Mouse (Mus musculus) frontal cortex, adult (tissue): ENCODE results near the gene Tmem51.
A peak's percentile ranks its signal among the peaks of the same experiment; 100 is the strongest.

Source experiments
- ATAC-seq: cut with Nextera tagmentation; 2 replicates; pipeline ENCODE4 v1.9.2; 2017; ENCODE audit warnings: mild to moderate bottlenecking, moderate library complexity, mixed read lengths; ENCODE audit not compliant: low TSS enrichment

Gene Tmem51

GRCm38 (mm10) chr4:142084131-142084899 is at the start of gene Tmem51:
Gene Tmem51 (minus strand): TSS chr4:142084304.
- peak; percentile 36; the same call in 1 of the 2 replicates for ATAC-seq

DNA sequence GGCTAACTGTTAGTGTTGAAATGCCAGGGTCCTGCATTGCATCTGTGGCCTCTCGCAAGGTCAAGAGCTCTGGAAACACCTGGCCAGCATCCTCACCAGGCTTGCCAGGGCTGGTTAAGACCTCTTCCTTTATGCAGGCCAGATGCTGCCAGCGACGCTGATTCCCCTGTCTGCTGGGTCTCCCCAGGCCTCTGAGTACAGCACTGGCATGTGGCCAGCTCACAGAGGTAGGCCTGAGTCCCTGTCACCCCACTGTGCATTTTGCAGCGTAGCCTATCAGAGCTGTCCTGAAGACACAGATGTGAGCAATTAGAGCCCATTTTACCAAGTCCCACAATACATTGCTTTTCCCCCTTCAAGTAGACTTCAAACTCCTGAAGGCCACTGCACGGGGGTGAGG is 46.1 kb upstream of the Tmem51 start:
- ATAC-seq: no peak

- ATAC-seq: no peak
Measured at GRCm38 (mm10) chr4:142127275-142127788, 43.2 kb upstream of the Tmem51 start.

DNA sequence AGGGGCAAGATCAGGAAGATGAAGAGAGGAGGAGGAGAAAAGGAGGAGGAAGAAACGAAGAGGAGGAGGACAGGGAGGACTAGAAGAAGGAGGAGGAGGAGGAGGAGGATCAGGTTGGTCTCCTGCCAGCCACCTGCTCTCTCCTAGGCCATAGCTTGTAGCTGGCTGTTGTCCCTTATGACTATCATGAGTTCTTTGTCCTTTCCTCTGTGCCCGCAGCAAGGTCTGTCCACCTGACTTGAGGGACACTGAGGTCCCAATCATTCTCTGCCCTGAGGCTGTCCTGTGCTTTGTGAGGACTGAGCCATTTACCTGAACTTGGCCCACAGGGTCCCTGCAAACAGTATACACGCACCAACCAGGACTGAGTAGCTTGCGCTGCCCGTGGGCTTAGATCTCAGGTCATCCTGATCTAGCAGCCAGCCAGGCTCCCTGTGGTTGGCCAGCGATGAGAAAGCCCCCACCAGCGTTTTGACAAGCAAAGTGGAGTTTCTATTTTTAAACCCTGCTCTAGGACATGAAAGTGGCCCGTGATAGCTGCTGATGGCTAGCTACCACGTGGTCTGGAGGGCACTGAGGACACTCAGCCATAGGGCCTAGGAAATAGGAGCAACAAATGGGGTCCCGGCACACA is 42.7 kb upstream of the Tmem51 start:
- ATAC-seq: no peak

DNA sequence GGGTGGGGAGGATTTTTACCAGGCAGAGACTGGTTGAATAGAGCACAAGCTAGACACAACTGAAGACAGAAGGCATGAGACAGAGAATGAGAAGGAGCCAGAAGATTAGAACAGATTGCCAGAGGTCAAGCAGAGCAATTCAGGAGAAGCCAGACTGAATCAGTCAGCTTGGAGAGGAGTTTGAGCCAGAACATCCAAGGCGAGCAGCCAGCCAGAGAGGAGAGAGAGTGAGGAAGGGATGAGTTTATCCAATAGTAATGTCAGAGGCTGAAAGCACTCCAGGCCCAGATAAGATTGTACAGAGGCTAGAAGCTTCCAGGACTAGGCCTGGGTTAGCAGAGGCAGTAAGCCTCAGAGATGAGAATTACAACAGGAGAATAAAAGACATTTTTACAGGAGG is 37.1 kb upstream of the Tmem51 start:
- ATAC-seq: no peak

- no peak for ATAC-seq
Measured at GRCm38 (mm10) chr4:142118522-142118921, 34.4 kb upstream of the Tmem51 start.

- ATAC-seq: no peak
Measured at GRCm38 (mm10) chr4:142117993-142118392, 33.9 kb upstream of the Tmem51 start.

DNA sequence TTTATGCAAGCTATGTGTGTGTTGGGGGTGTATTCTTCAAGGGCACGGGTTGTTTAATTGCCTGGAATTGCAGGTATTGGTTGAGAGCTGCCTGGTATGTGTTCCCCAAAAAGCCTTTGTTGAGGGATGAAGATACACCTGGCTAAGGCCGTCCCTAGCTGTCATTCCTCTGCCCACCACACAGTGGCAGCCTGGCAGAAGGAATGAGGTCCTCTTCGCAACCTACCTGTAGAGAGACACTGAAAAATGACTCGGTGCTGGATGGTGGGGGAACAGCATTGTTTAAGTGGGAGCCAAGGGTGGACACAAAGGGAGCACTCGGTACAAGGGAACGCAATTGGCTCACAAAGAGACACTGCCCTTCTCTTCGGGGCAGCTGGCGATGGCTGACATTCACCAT is 29.2 kb upstream of the Tmem51 start:
- ATAC-seq: peak; percentile 70; the same call in 1 of the 2 replicates

- ATAC-seq: no peak; the same call in 1 of the 2 replicates
Measured at GRCm38 (mm10) chr4:142103081-142103671, 19.1 kb upstream of the Tmem51 start.

GRCm38 (mm10) chr4:142098303-142098702 is 14.2 kb upstream of the Tmem51 start:
- peak; percentile 89 for ATAC-seq

DNA sequence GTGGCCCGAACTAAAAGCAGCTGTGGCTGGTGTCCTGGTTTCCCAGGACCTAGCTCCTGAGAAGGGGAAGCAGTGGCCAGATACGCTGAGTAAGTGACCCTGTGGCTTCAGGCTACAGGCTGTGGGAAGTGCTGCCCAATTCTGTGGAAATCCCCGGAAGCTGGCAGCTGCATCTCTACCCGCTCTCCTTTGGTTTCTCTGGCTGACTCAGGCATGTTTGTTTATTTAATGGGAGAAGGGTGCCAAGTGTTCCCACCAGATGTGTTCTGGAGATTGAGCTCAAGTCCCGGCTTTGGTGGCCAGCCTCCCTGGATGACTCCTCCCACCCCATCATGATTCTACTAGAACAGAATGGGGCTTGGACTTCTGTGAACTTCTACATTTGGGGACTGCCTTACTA is 13.8 kb upstream of the Tmem51 start:
- ATAC-seq: 0 out of 2 replicates have a peak, but pooled peaks have one; percentile 34

GRCm38 (mm10) chr4:142095513-142096241 is 11.6 kb upstream of the Tmem51 start:
- ATAC-seq: no peak

DNA sequence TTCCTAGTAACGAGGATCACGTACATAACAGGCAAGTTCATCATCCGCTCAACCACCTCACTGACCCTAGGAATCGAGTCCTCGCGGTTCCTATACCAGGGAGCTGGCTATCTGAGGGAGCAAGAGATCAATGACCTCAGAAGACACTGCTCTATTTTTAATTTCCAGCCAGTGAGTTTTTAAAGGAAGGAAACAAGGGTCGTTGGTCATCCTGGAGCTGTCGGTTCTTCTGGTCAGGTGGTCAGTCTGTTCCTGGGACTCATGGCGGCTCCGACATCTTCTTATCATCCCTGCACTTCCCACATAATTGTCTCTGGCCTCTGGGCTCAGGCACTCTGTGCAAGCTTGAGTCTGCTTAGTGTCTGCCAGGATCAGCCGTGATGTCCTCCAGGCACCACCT is 10.3 kb upstream of the Tmem51 start:
- no peak for ATAC-seq

DNA sequence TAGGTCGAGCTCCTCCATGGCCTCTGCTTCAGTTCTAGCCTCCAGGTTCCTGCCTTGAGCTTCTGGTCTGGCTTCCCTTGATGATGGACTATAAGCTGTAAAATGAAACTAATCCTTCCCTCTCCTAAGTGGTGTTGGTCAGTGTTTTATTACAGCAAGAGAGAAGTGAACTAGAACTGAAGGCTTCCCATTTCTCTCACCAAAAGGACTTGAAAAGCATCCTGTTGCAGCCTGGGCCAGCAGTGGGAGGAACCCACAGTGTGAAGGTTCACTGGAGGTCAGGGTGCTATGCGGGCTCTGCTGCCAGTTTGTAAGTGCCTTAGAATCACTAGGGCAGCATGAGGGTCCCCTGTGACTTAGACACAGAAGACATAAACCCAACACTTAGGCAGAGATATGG is 7.0 kb upstream of the Tmem51 start:
- ATAC-seq: no peak

DNA sequence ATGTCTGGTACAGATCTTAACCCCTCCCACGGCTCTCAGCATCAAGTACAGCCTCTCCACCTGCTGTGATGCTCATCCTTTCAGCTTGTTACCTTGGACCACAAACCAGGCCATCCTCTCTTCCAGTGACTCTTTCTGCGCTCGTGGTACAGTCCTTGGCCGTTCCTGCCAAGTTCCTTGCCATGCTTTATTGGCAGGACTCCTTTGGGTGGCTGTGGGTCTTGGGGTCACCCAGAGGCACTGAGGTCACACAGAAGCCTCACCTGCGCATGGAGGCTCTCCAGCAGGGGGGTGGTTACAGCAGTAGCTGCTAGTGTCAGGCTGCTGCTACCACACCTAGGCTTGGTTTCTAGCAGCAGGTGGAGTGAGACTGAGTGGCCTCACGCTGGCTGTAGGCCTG is 5.9 kb upstream of the Tmem51 start:
- no peak for ATAC-seq

GRCm38 (mm10) chr4:142088836-142089235 is 4.7 kb upstream of the Tmem51 start:
- no peak for ATAC-seq

- ATAC-seq: no peak
Measured at GRCm38 (mm10) chr4:142088409-142088808, 4.3 kb upstream of the Tmem51 start.

- ATAC-seq: no peak
Measured at GRCm38 (mm10) chr4:142084936-142085563, 946 bp upstream of the Tmem51 start.

DNA sequence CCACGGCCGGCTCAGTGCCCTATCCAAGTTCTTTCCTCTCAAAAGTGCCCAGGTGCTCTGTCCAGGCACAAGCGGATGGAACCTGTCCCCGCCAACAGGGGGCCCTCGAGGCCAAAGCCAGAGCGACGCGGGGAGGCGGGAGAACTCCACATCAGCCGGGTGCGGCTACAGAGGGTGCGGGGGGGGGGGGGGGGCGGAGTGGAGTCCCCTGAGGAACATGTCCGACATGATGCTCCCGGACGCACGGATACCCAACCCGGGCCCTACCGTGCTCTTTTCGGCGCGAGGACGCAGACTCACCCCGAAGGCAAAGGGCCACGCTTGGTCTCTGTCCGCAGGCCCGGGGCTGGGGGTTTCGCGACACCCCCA is 358 bp downstream of the Tmem51 start:
- peak; percentile 74 for ATAC-seq

DNA sequence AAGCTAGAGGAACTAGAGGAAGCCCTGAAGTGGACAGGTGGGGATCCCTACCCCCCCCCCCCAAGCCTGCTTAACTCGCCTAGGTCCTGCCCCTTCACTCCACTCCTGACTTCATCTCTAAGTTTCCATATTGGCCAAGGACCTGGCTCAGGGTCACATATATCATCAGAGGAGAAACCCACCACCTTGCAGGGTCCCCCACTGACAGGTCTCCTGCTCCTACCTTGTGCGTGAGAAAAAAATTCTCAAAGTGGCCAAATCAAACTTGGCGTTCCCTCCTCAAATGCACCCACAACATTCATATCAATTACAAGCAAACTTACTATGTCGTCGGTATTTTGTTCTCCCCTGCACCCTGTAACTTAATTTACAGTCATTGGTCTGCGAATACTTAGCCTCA is 911 bp downstream of the Tmem51 start:
- no peak for ATAC-seq

GRCm38 (mm10) chr4:142082703-142083102 is 1.4 kb downstream of the Tmem51 start:
- ATAC-seq: no peak
